Comparison of ENCODE assay signal across 7 mouse cellular contexts in the genomic region with DNA sequence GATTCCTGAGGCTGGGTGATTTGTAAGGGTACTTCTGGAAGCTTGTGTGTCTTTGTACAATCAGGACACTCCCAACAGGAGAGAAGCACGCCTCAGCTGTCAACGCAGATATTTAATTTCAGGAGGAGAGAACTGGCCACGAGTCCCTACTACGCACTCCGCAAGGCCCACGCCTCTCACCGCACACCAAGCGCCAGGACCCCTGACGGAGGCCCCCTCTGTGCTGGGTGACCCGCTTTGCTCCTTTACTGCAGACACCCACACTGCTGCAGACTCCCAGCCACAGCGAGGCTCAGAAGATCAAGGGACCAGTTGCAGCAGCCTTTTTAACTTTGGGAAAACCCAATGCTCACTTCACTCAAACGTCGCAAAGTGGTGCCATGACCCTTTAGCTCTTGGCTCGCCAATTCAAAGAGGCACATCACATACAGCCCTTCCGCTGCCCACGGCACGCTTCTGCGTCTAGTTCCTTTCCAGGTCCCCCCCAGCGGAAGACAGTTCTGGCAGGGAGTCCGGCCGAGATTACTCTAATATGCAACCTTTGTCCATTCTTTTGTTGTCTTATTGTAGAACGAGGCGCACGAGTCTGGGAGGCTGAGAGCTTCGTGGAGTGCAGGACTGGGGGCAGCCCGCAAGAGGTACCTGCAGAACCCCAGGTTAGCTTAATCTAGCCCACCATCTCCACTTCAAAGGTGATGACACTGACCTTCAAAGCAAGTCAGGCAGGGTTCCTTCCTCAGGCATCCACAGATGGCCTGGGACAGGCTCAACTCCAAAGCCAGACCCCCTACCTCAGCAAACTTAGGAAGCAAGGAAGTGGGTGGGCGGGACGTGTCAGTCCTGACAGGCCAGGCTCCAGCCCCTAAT. TPM values are rescaled to one million over a fixed set of nuclear protein-coding genes. Genes with fewer than 3 reads are reported as not detected.
A peak's percentile ranks its signal among the peaks of the same experiment; 100 is the strongest.
DNase-seq lines count a peak whose midpoint lies in the region; ATAC-seq lines count a peak whose summit lies in the region.

No protein-coding gene starts in this region.

- no peaks in the 10 kb centered on the region for H3K36me3 ChIP-seq in megakaryocyte, embryonic 14.5 days (replicated peaks; ENCODE audit: low read length)
- no peaks in the 10 kb centered on the region for H3K36me3 ChIP-seq in heart, embryonic 16.5 days (ENCODE audit: control insufficient read depth, insufficient read depth)
- H3K36me3 ChIP-seq in liver, embryonic 13.5 days, result no peaks in the 10 kb centered on the region; the same call in 1 of the 2 replicates

- no peak for ATAC-seq in megakaryocyte, adult 5-6 weeks (ENCODE audit: poor library complexity, severe bottlenecking)
- no peak for ATAC-seq in heart, embryonic 16.5 days (replicated peaks; ENCODE audit: extremely low read depth, insufficient read depth, low FRiP score)
- ATAC-seq in liver, embryonic 13.5 days (ENCODE audit: low read depth), result no peak

- DNase-seq in cerebellum, adult 9-11 months, result peak; percentile 63
- DNase-seq in liver, embryonic 13.5 days, result no peak
- DNase-seq in right cerebral cortex, adult 18-20 months, result no peak
- DNase-seq in ovary, postnatal 10 days (ENCODE audit: low spot score), result no peak

- no peaks in the 10 kb centered on the region for H3K9me3 ChIP-seq in megakaryocyte, embryonic 14.5 days
- no peaks in the 10 kb centered on the region for H3K9me3 ChIP-seq in heart, embryonic 16.5 days (replicated peaks; ENCODE audit: control insufficient read depth, low read length)
- H3K9me3 ChIP-seq in liver, embryonic 13.5 days (replicated peaks), result no peaks in the 10 kb centered on the region

- H3K9ac ChIP-seq in heart, embryonic 16.5 days (ENCODE audit: low read length), result peak overlapping the region; percentile 96
- H3K9ac ChIP-seq in liver, embryonic 13.5 days, result peak overlapping the region; percentile 80

- 18% methylated on average over 28 of the region's 28 CpGs for WGBS in heart, embryonic 16.5 days
- WGBS in liver, embryonic 13.5 days (ENCODE audit: insufficient replicate concordance), result 38% methylated on average over 28 of the region's 28 CpGs

- peak overlapping the region; percentile 99 for H3K27ac ChIP-seq in heart, embryonic 16.5 days (ENCODE audit: low read length)
- H3K27ac ChIP-seq in liver, embryonic 13.5 days, result no peak overlapping the region

- peaks cover 55% of the 10 kb centered on the region for H3K4me1 ChIP-seq in megakaryocyte, embryonic 14.5 days
- peaks cover 63% of the 10 kb centered on the region for H3K4me1 ChIP-seq in heart, embryonic 16.5 days (ENCODE audit: control insufficient read depth, insufficient read depth, low read length)
- H3K4me1 ChIP-seq in liver, embryonic 13.5 days (replicated peaks), result peaks cover 36% of the 10 kb centered on the region

- H3K4me2 ChIP-seq in heart, embryonic 16.5 days (ENCODE audit: low read depth, low read length), result peak overlapping the region; percentile 73
- peak overlapping the region; percentile 90 for H3K4me2 ChIP-seq in liver, embryonic 13.5 days

- H3K4me3 ChIP-seq in megakaryocyte, embryonic 14.5 days (replicated peaks), result peak overlapping the region; percentile 97
- peak overlapping the region; percentile 88 for H3K4me3 ChIP-seq in heart, embryonic 16.5 days (ENCODE audit: low read length)
- peak overlapping the region; percentile 73 for H3K4me3 ChIP-seq in liver, embryonic 13.5 days (replicated peaks)

- peaks cover 2% of the 10 kb centered on the region for H3K27me3 ChIP-seq in megakaryocyte, embryonic 14.5 days (replicated peaks)
- H3K27me3 ChIP-seq in heart, embryonic 16.5 days (ENCODE audit: control insufficient read depth, insufficient read depth, low read length), result no peaks in the 10 kb centered on the region
- H3K27me3 ChIP-seq in liver, embryonic 13.5 days, result no peaks in the 10 kb centered on the region

RNA-seq across cellular contexts. Expression of gene Smyd2, which starts 1.2 kb away (rescaled TPM):
- 8.2 and 15.2 TPM in 2 replicates for polyA plus RNA-seq in megakaryocyte, embryonic 14.5 days (2012; ENCODE audit: insufficient read depth, low replicate concordance)
- total RNA-seq in megakaryocyte, adult 5-6 weeks (2015), result 16.7 and 18.6 TPM in 2 replicates
- 19.2 and 26.3 TPM in 2 replicates for total RNA-seq in megakaryocyte, adult 5-6 weeks (2017)
- 244 and 255 TPM in 2 replicates for polyA plus RNA-seq in heart, embryonic 16.5 days (2015; fragmentation: Nextera tagmentation; extraction: Ambion mirVana)
- 40.7 and 40.8 TPM in 2 replicates for polyA plus RNA-seq in liver, embryonic 13.5 days (2015; fragmentation: Nextera tagmentation; extraction: Ambion mirVana)
